Mouse (Mus musculus) right cerebral cortex, postnatal 25 days (tissue): ENCODE data around the gene Map3k7.

Experiments
- DNase-seq: peaks from one replicate; pipeline ENCODE4 v3.0.0; 2022

Map3k7 gene

DNA sequence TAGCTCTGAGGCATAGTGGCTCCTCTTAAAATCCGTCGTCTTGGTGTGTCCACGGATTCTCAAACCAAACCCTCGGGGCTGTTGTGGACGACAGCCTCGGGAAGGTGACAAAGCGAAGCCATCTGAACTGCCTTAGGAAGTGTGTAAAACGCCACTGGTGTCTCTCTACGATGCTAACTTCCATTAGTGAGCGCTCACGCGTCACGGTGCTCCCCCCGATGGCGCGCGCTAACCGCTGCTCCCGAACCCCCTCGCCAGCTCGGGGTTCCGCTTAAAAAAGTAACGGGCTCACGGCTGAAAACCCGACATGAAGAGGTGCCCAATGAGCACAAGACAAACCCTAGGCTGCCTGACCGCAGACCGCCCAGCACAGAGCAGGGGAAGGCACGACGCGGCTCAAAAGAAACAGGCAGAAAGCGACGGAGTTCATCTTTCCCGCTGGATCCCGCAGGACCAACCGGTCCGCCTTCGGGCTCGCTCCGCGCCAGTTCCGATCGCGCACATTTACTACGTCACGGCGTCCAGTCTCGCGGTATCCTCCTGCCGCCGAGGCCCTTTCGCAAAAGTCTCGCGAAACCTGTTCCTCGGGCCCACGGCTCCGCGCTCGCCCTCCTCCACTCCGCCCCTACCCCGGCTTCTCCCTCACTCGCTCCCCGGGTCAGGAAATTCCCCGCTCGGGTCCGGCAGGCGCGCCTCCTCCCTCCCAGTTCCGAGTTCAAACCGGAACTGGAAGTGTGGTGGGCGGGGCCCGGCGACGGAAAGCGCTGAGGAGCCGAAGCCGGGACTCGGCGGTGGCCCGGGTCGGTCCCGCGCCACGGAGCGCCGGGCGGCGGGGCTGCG lies at the start of gene Map3k7:
Gene Map3k7, plus strand, starts transcription at position 744 of the 840 bp plus-strand sequence.
- peak; percentile 93 for DNase-seq

GRCm38 (mm10) chr4:31915114-31915513 lies 48.8 kb upstream of the Map3k7 start:
- DNase-seq: peak; percentile 5

- DNase-seq: no peak
Observed at GRCm38 (mm10) chr4:31918717-31919116, 45.2 kb upstream of the Map3k7 start.

- DNase-seq: no peak
Observed at GRCm38 (mm10) chr4:31922215-31922614, 41.7 kb upstream of the Map3k7 start.

DNA sequence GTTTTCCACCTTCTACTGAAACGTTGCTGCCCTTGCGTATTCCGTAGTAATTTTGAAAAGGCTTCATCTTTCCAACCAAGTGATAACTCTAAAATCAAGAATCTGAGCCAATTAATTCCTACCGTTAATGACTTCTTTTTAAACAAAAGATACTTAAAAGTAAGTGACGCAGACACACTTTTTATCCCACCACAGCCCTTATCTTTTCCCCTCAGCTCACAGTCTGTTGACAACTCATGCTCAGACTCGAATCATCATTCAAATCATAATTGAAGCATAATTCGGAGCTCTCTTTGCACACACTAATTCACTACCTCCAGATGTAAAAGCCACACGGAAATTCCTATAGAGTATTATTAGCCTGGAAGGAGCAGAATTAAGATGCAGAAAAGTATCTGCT lies 40.5 kb upstream of the Map3k7 start:
- DNase-seq: no peak

- DNase-seq: no peak
Observed at GRCm38 (mm10) chr4:31924301-31925185, 39.4 kb upstream of the Map3k7 start.

DNA sequence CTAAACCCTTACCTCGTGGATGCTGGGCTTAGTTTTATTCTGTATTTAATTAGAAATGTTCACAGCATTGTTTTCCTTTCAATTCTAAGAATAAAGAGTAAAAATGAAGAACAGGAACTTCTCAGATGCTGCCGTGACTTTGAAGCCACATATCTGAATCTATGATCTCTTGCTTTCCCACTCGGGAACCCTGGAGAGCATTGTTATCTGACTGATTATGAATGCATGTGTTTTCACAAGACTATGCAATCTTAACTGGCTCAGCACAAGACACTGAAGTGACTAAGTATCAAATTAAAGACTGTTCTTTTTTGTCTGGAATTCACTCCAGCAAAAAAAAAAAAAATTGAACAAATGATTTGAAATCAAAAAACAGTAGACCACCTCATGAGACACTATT lies 30.7 kb upstream of the Map3k7 start:
- DNase-seq: no peak

- no peak for DNase-seq
Observed at GRCm38 (mm10) chr4:31935831-31936306, 28.0 kb upstream of the Map3k7 start.

GRCm38 (mm10) chr4:31936358-31936757 lies 27.5 kb upstream of the Map3k7 start:
- DNase-seq: no peak

- no peak for DNase-seq
Observed at GRCm38 (mm10) chr4:31936911-31937375, 27.0 kb upstream of the Map3k7 start.

GRCm38 (mm10) chr4:31937376-31938281 lies 26.3 kb upstream of the Map3k7 start:
- DNase-seq: peak; percentile 16

DNA sequence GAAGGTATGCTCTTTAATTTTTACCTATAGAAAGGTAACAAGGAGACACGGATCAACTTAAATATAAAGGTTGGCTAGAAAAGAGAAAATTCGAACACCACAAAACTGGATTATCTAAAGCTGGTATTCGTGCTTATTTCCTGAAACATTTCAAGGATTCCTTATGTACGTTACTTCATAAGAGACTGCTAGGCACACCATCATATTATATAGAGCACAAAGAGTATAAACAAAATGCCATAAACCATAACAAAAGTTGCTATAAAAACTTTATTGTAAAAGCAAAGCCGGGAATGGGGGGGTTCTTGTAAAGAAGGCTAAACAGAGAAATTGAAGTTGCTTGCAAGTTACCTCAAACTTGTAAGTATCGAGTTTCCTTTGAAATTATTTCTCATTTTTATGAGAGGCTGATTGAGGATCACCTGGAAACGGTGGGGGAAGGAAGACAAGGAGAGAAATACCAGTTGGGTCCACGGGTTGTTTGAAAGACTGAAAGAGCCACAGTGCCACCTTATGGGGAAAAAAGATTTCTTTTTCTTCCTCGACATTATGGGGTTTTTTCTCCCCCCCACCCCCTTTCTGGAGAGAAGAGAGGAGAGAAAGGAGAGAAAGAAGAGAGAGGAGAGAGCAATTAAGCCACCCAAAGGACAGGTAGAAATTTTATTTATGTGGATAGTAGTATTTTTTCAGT lies 25.3 kb upstream of the Map3k7 start:
- no peak for DNase-seq

GRCm38 (mm10) chr4:31941616-31942015 lies 22.3 kb upstream of the Map3k7 start:
- DNase-seq: no peak

DNA sequence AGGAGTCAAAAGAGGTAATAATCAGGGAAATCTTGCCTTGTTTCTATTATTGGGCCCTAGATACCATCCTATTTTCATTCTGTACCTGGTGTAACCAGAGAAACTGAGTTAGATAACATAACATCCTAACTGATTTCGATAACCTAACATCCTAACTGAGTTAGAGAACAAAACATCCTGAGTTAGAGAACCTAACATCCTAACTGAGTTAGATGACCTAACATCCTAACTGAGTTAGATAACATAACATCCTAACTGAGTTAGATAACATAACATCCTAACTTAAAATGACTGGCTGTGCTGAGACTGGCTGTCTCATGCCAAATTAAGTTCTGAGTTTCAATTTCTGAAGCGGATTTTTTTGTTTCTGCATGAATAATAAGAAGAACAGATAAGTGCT lies 20.9 kb upstream of the Map3k7 start:
- DNase-seq: no peak

DNA sequence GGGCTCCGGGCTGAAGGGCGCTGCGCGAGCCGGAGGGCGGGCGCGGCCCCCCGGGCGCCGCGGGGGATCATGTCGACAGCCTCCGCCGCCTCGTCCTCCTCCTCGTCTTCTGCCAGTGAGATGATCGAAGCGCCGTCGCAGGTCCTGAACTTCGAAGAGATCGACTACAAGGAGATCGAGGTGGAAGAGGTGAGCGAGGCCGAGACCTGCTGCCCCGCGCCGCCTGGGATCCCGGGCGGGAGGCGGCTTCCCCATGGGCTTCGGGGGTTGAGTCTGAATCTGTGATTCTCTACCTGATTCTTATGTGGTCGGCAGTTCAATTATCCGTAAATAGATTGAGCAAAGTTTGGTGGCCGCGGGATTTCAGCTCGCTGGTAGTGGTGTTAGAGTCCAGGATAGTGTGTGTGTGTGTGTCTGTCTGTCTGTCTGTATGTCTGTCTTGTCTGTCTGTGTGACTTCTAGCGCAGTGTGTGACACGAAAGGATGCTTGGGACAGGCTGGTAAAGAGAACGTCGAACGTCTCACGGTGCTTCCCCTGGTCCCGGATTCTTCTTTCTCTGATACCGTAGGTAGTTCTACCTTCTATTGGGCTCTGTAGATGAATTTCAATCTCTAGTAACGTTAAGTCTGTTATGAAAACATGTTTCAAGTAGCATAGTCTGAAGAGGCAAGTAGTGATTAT lies 438 bp downstream of the Map3k7 start:
- DNase-seq: no peak

DNA sequence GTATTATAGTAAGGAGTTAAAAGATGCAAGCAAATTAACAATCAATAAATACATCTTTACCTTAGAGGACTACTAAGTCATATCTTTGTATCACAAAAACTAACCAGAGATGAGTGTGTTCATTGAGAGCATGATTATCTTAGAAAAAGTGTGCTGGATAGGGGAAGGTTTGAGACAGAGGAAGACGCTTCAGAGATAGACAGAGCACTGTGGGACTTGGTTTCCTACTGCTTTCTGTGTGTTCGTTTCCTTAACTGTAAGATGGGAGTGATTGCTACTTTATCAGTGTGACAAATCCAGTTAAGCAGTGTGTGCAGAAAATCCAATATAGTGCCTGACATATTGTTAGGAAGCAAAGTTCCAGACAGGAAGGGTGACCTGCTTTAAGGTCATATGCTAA lies 1.3 kb downstream of the Map3k7 start:
- no peak for DNase-seq

- DNase-seq: no peak
Observed at GRCm38 (mm10) chr4:31971437-31971836, 7.5 kb downstream of the Map3k7 start.

GRCm38 (mm10) chr4:31972181-31972580 lies 8.3 kb downstream of the Map3k7 start:
- DNase-seq: no peak

DNA sequence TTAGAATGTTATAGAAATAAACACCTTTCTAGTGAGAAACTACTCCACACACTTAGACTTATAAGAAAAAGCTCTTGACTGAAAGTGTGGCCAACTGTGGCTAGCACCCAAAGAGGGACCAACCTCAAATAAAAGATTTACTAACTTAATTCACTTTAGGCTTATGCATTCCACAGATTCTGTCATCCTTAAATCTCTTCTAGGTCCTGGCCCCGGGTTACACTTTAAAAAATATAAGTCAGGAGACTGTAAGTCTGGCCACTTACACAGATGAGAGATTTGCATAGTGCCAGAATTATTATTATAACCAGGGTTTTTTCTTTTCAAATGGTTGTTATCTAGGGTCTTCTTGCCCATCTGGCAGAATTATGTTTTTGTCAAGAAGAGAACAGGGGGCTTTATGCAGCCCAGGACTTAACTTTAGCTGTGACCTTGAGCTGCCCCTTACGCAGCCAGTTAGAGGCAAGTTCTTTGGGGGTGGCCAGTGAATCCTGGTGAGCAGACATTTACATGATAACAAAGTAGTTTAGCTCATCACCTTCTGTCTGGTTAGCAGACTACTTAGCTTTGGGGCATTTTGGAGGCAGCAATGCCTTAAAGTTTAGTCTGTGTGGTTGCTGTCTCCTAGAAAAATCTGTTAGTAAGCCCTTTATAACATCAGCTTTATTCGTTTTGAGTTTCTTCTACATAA lies 11.5 kb downstream of the Map3k7 start:
- no peak for DNase-seq

DNA sequence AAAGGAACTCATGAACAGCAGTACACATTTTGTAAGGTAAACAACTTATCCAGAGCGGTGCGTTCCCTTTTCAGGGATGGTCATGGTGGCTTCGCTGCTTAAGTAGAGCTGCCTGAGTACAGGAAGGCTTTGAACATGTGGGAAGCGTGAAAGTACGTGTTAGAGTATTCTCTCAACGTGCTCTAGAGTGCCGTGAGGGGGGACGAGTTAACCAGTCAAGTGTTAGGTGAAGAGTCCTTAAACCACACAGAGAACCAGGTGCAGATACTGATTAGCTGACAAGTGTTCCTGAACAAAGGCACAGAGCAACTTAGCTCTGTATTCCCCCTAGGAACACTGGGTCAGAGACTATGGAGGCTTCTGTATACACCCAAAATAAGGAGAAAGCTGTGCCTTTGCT lies 18.0 kb downstream of the Map3k7 start:
- no peak for DNase-seq

- no peak for DNase-seq
Observed at GRCm38 (mm10) chr4:31993386-31993785, 29.5 kb downstream of the Map3k7 start.
